Comparison of ENCODE assay signal across 1 mouse cellular context in the genomic region with DNA sequence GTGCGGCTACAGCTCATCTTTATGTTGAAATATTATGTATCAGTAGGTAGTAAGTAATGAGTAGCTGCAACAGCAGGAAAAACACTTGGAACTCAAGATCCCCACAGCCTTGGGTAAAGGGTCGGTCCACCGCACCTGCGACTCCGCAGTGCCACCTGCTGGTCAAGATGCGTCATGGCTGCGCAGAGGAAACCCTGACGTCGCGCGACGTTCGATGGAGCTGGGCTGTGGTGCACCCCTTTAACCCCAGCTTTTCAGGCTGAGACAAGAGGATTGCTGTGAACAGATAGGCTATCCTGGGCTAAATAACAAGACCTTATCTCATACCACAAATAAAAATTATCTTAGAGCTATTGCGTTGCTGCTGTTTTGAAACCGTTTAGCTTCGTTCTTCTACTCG.
A peak's percentile ranks its signal among the peaks of the same experiment; 100 is the strongest.
TF ChIP-seq lines count a peak whose summit lies in the region.

No protein-coding gene starts in this region.

TF ChIP-seq in MEL, 35 proteins besides CTCF, POLR2A, EP300 and RAD21 (continued from another document):
- TF ChIP-seq NRF1 (IDR thresholded peaks at IDR 0.05; ENCODE audit: insufficient read depth, low read depth, low read length, poor library complexity, severe bottlenecking) (peak; percentile 39; the same call in 1 of the 2 replicates), HCFC1 (IDR thresholded peaks at IDR 0.05; ENCODE audit: low read depth, low read length) (peak; percentile 75), ELF1 (IDR thresholded peaks at IDR 0.05; ENCODE audit: low read depth, low read length) (no peak), MAX (IDR thresholded peaks at IDR 0.05; ENCODE audit: low read length) (no peak), POLR2AphosphoS2 (IDR thresholded peaks at IDR 0.05; ENCODE audit: low read length) (no peak), USF1 (IDR thresholded peaks at IDR 0.05; ENCODE audit: low read depth, low read length) (no peak), CHD1 (IDR thresholded peaks at IDR 0.05; ENCODE audit: low read depth, low read length) (no peak), MYB (IDR thresholded peaks at IDR 0.05; ENCODE audit: low read depth, low read length) (no peak), MEF2A (IDR thresholded peaks at IDR 0.05; ENCODE audit: extremely low read depth, insufficient replicate concordance, low read depth, low read length, poor library complexity, severe bottlenecking) (no peak), BHLHE40 (IDR thresholded peaks at IDR 0.05; ENCODE audit: borderline replicate concordance, low read depth, low read length) (0 out of 2 replicates have a peak, but pooled peaks have one; percentile 4), CHD2 (IDR thresholded peaks at IDR 0.05; ENCODE audit: low read length) (no peak), UBTF (IDR thresholded peaks at IDR 0.05; ENCODE audit: borderline replicate concordance, insufficient read depth, low read depth, low read length) (no peak), RCOR1 (IDR thresholded peaks at IDR 0.05; ENCODE audit: low read depth, low read length) (no peak), MXI1 (IDR thresholded peaks at IDR 0.05; ENCODE audit: low read depth, low read length) (peak; percentile 64), SMC3 (IDR thresholded peaks at IDR 0.05; ENCODE audit: low read depth, low read length) (peak; percentile 90), ZNF384 (IDR thresholded peaks at IDR 0.05; ENCODE audit: low read depth, low read length) (no peak), ZKSCAN1 (IDR thresholded peaks at IDR 0.05; ENCODE audit: low read depth, low read length) (no peak), SIN3A (IDR thresholded peaks at IDR 0.05; ENCODE audit: low read length) (no peak; the same call in 1 of the 2 replicates), TAL1 (IDR thresholded peaks at IDR 0.05; ENCODE audit: low read length) (no peak), E2F4 (IDR thresholded peaks at IDR 0.05; ENCODE audit: borderline replicate concordance, low read depth, low read length) (no peak), GATA1 (IDR thresholded peaks at IDR 0.05; ENCODE audit: low read depth, low read length) (peak; percentile 64), JUND (IDR thresholded peaks at IDR 0.05; ENCODE audit: low read depth, low read length) (no peak), GABPA (IDR thresholded peaks at IDR 0.05; ENCODE audit: low read depth, low read length) (no peak), NELFE (IDR thresholded peaks at IDR 0.05; ENCODE audit: low read depth, low read length) (no peak), ETS1 (IDR thresholded peaks at IDR 0.05; ENCODE audit: low read depth, low read length) (peak; percentile 57; the same call in 1 of the 2 replicates), MAZ (IDR thresholded peaks at IDR 0.05; ENCODE audit: low read depth, low read length) (no peak)
